Mouse (Mus musculus): ENCODE results near the gene Cox4i1. TPM values are rescaled to one million over a fixed set of nuclear protein-coding genes. Genes with fewer than 3 reads are reported as not detected.

The Cox4i1 gene
- total and polyA plus RNA-seq, 3 experiments: 519 to 970 (median 711) TPM

GRCm38 (mm10) chr8:120644663-120645062, 23.4 kb upstream of the Cox4i1 start:
- in situ Hi-C loops (cut with MboI; ENCODE audit: low pct_ligation_motif_present, low pct_unique_long_range_greater_than_20kb, low sequenced_read_pairs) (no loop called here), dilution Hi-C loops (cut with MboI; ENCODE audit: extremely low pct_ligation_motif_present, extremely low pct_unique_long_range_greater_than_20kb, low sequenced_read_pairs) (no loop called here)
- no peak overlapping the region for H3K4me2 ChIP-seq (ENCODE audit: insufficient read depth, low read depth, poor library complexity, severe bottlenecking)
- DNase-seq (ENCODE audit: extremely low read depth): no peak
- no peak overlapping the region for H3K27ac ChIP-seq (ENCODE audit: insufficient read depth, low read depth)
- no peak for TF ChIP-seq ZKSCAN1 (IDR thresholded peaks at IDR 0.05; ENCODE audit: borderline replicate concordance, low read depth, low read length)
- no peak for TF ChIP-seq NELFE (IDR thresholded peaks at IDR 0.05; ENCODE audit: low read depth, low read length)
- no peak for TF ChIP-seq JUN (IDR thresholded peaks at IDR 0.05; ENCODE audit: insufficient read depth, low read depth, low read length)
- no peak for TF ChIP-seq BHLHE40 (IDR thresholded peaks at IDR 0.05; ENCODE audit: low read depth, low read length)
- no peak for TF ChIP-seq RAD21 (IDR thresholded peaks at IDR 0.05; ENCODE audit: low read depth, low read length)
- no peak for TF ChIP-seq E2F4 (IDR thresholded peaks at IDR 0.05; ENCODE audit: insufficient replicate concordance, low read depth, low read length)
- TF ChIP-seq UBTF (IDR thresholded peaks at IDR 0.05; ENCODE audit: low read depth, low read length): no peak
- TF ChIP-seq MEF2A (IDR thresholded peaks at IDR 0.05; ENCODE audit: borderline replicate concordance, low read depth, low read length): no peak
- no peak for TF ChIP-seq TCF12 (IDR thresholded peaks at IDR 0.05; ENCODE audit: low read depth, low read length)
- TF ChIP-seq PAX5 (IDR thresholded peaks at IDR 0.05; ENCODE audit: low read length): no peak
- TF ChIP-seq POLR2AphosphoS2 (IDR thresholded peaks at IDR 0.05; ENCODE audit: low read depth, low read length): no peak
- TF ChIP-seq RCOR1 (conservative IDR thresholded peaks at IDR 0.05; ENCODE audit: low read depth, low read length): no peak
- no peak for TF ChIP-seq HCFC1 (IDR thresholded peaks at IDR 0.05; ENCODE audit: low read depth, low read length)
- no peak for TF ChIP-seq USF1 (IDR thresholded peaks at IDR 0.05; ENCODE audit: low read depth, low read length)
- TF ChIP-seq CHD2 (IDR thresholded peaks at IDR 0.05; ENCODE audit: low read length): no peak
- no peak for TF ChIP-seq ZNF384 (IDR thresholded peaks at IDR 0.05; ENCODE audit: low read depth, low read length)
- no peak for TF ChIP-seq NRF1 (IDR thresholded peaks at IDR 0.05; ENCODE audit: low read depth, low read length)
- no peak for TF ChIP-seq CHD1 (IDR thresholded peaks at IDR 0.05; ENCODE audit: low read depth, low read length)
- TF ChIP-seq SIN3A (IDR thresholded peaks at IDR 0.05; ENCODE audit: low read length): no peak
- no peak overlapping the region for H3K4me3 ChIP-seq (replicated peaks in 1 of 3; ENCODE audit: low read depth in 2 of 3, low read length in 2 of 3, poor library complexity in 1 of 3)
- no peaks in the 10 kb centered on the region for H3K79me2 ChIP-seq (replicated peaks; ENCODE audit: control insufficient read depth, extremely low read depth, insufficient read depth, poor library complexity, severe bottlenecking)
- H3K36me3 ChIP-seq (replicated peaks in 1 of 2; ENCODE audit: control insufficient read depth in 1 of 2, insufficient read depth in 1 of 2, low read length in 1 of 2): peaks cover 0 to 10% of the 10 kb centered on the region in 2 experiments
- no peak overlapping the region for H3K9ac ChIP-seq (ENCODE audit: insufficient read depth, low read depth)
- no peaks in the 10 kb centered on the region for H3K9me3 ChIP-seq (replicated peaks; ENCODE audit: low read length)
- H3K4me1 ChIP-seq (ENCODE audit: control insufficient read depth in 1 of 2, insufficient read depth in 2 of 2): no peaks in the 10 kb centered on the region
- no peaks in the 10 kb centered on the region for H3K27me3 ChIP-seq (replicated peaks)

DNA sequence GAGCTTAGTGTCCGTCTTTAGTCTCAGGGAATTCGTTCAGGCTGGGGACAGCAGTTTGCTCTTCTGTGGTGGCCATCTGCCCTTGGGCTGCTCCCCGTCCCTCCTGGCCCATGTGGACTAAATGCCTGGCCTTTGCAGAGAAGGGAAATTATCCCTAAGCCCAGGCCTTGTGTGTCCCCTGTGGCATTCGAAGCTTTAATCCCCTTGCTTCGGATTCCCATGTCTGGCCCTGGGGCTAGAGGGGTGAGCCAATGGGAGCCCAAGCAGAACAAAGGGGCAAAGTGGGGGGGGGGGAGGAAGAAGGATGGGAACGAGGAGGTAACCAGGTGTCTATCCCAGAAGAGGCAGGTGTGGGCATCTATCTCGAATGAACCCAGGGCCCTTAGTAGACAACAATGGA, 20.5 kb upstream of the Cox4i1 start, which contains the start of gene 1190005I06Rik:
Gene 1190005I06Rik (minus strand): TSS at position 101 of the 400 bp plus-strand sequence.
- in situ Hi-C loops (cut with MboI; ENCODE audit: low pct_ligation_motif_present, low pct_unique_long_range_greater_than_20kb, low sequenced_read_pairs) (no loop called here), dilution Hi-C loops (cut with MboI; ENCODE audit: extremely low pct_ligation_motif_present, extremely low pct_unique_long_range_greater_than_20kb, low sequenced_read_pairs) (no loop called here)
- H3K4me1 ChIP-seq (ENCODE audit: control insufficient read depth in 1 of 2, insufficient read depth in 2 of 2): no peaks in the 10 kb centered on the region
- H3K79me2 ChIP-seq (replicated peaks; ENCODE audit: control insufficient read depth, extremely low read depth, insufficient read depth, poor library complexity, severe bottlenecking): no peaks in the 10 kb centered on the region
- H3K27me3 ChIP-seq (replicated peaks): no peaks in the 10 kb centered on the region
- TF ChIP-seq CTCF (conservative IDR thresholded peaks at IDR 0.05 in 1 of 2, IDR thresholded peaks at IDR 0.05 in 1 of 2; ENCODE audit: low read depth in 2 of 2, low read length in 2 of 2): no peak
- no peak for TF ChIP-seq MYC (IDR thresholded peaks at IDR 0.05; ENCODE audit: low read depth, low read length)
- no peak for TF ChIP-seq ZKSCAN1 (IDR thresholded peaks at IDR 0.05; ENCODE audit: borderline replicate concordance, low read depth, low read length)
- no peak for TF ChIP-seq SMC3 (IDR thresholded peaks at IDR 0.05; ENCODE audit: low read depth, low read length)
- TF ChIP-seq MAFK (IDR thresholded peaks at IDR 0.05; ENCODE audit: insufficient replicate concordance, low read length): no peak
- no peak for TF ChIP-seq JUN (IDR thresholded peaks at IDR 0.05; ENCODE audit: insufficient read depth, low read depth, low read length)
- no peak within 1 kb of the TSS for H3K9ac ChIP-seq (ENCODE audit: insufficient read depth, low read depth)
- no peaks in the 10 kb centered on the region for H3K9me3 ChIP-seq (replicated peaks; ENCODE audit: low read length)
- no peak within 1 kb of the TSS for H3K27ac ChIP-seq (ENCODE audit: insufficient read depth, low read depth)
- no peak within 1 kb of the TSS for H3K4me3 ChIP-seq (replicated peaks in 1 of 3; ENCODE audit: low read depth in 2 of 3, low read length in 2 of 3, poor library complexity in 1 of 3)
- no peak within 1 kb of the TSS for H3K4me2 ChIP-seq (ENCODE audit: insufficient read depth, low read depth, poor library complexity, severe bottlenecking)
- no peak for DNase-seq (ENCODE audit: extremely low read depth)
- peaks cover 0 to 32% of the 10 kb centered on the region in 2 experiments for H3K36me3 ChIP-seq (replicated peaks in 1 of 2; ENCODE audit: control insufficient read depth in 1 of 2, insufficient read depth in 1 of 2, low read length in 1 of 2)
